Mouse (Mus musculus) gastrocnemius, postnatal 36 days (tissue): ENCODE results near the gene Wfdc1. TPM values are rescaled to one million over a fixed set of nuclear protein-coding genes. Genes with fewer than 3 reads are reported as not detected.

Experiments used
- DNase-seq, 2 experiments: peaks; one replicate each; pipeline ENCODE4 v3.0.0; 2022
- intact Hi-C: fragments of 180-260 bp; cut with DNase I; formaldehyde crosslinking; loops from one replicate; pipeline ENCODE4 v1.15.1; 2025
- total RNA-seq, 2 experiments: library from RNA; stranded (reverse); gene quantifications; 2 replicates each; pipeline ENCODE4 v1.2.3; 2021

Wfdc1 gene
- total RNA-seq, 2 experiments from 2014 or later: 103 to 105 TPM

DNA sequence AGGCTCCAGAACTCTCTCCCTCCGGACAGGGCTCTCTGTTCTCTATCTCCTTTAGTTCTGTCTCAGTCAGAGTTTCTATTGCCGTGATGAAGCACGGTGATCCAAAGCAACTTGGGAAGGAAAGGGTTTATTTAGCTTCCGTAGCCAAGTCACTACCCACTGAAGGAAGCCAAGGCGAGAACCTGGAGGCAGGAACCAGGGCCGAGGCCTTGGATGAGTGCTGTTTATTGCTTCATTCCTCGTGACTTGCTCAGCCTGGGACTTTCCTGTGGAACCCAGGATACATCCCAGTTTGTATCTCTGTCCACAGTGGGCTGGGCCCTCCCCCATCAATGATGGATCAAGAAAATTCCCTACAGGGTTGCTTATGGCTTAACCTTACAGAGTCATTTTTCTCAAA, 29.4 kb upstream of the Wfdc1 start:
- intact Hi-C loops: no loop called here
- DNase-seq: no peak

DNA sequence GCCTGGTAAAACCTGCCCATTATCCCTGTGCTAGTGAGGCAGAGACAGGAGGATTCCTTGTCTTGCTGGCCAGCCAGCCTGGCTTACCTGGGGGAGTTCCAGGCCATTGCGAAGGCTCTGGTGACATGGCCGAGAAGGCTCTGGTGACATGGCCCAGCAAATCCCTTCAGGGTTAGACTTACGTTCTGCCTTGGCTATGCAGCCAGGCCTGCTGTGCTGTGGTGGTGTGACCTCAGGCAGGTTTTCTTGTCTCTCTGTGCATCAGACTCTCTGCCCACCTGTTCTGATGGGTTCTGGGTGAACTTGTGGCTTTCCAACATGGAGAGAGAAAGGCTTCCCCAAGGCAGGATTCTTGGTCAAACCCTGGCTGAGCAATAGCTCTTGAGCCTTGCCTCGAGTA, 28.8 kb upstream of the Wfdc1 start:
- DNase-seq: no peak
- intact Hi-C loops: no loop called here

DNA sequence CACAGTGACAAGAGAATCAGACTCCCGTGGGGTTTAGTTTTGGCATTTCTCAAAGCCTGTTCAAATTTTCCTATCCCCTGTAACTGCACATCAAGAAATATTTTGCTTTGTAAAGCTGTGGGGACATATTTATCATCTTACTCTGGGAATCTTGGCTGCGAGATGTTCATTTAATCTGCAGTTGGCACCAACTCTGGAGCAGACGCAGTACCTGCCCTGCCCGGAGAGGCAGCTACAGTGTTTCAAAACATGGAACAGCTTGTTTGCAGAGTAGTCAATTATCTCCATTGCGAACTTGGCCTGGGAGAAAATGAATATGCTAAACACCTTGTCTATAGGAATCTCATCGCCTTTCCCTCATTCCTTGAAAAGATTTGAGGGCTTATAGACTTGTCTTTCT, 27.9 kb upstream of the Wfdc1 start:
- DNase-seq: no peak

GRCm38 (mm10) chr8:119639798-119640197, 26.4 kb upstream of the Wfdc1 start:
- DNase-seq: no peak
- intact Hi-C loops: no loop called here

More for the DNA sequence above, 27.9 kb upstream of the Wfdc1 start:
- intact Hi-C loops: no loop called here

DNA sequence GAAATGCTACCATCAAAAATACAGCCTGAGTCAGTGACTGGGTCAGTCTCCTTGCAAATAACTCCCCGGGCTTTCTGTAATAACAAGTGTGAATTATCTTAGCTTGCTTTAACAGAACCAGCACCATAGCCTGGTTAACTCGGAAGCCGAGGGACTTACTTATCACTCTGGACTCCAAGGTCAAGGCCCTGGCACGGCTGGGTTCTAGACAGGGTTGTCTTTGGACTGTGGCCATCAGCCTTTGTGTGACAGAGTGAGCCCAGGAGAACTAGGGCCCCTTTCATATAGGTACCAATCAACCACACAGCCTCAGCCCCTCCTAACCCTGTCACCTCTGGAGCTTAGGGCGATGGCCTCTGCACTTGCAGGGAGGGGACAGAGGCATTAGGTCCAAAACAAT, 25.1 kb upstream of the Wfdc1 start:
- no peak for DNase-seq
- intact Hi-C loops: no loop called here

GRCm38 (mm10) chr8:119642960-119643359, 23.2 kb upstream of the Wfdc1 start:
- no peak for DNase-seq
- intact Hi-C loops: no loop called here

- no peak for DNase-seq
- intact Hi-C loops: no loop called here
These were observed 21.7 kb upstream of the Wfdc1 start for GRCm38 (mm10) chr8:119644429-119644960.

DNA sequence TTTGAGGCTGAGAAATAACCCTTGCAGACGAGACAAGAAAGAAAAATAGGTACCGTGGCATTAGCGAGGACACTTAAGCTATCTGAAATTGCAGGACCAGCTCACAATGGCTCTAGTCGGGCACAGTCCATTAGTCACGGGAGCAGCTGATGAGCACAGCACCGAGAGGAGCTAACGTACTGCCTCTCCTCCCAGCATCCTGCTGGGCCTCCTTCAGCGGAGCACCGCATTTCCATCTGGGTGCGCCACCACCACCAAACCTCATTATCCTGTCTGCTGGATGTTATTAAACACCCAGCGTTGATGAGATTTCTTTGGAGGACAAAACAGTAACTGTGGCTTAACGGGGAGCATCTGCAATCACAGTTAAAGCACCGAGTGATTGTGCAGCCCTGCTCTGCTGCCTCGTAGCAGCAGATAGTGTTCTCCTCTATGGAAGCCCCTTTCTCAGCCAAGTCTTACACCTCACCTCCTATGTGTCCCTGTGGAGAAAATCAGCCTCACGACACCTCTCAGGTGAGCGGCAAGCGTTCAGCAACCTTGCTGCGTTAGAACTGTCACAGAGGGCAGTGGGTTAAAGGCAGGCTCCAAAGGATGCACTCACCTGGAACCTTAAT, 21.1 kb upstream of the Wfdc1 start:
- DNase-seq: no peak
- intact Hi-C loops: no loop called here

DNA sequence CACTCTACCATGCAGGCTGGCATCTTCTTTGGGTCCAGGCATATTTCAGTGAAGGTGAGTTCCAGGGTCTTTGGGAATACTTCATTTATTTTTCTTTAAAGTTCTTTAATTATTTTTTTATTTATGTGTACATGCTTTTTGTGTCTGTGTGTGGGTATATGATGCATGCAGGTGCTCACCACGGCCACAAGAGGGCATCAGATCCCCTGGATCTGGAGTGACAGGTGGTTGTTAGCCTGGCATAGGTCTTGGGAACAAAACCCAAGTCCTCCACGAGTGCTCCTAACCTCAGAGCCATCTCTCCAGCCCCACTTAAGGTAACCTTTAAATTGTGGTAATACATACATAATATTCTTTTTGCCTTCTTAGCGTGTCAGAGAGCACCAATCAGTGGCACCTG, 20.0 kb upstream of the Wfdc1 start:
- intact Hi-C loops: no loop called here
- DNase-seq: no peak

GRCm38 (mm10) chr8:119646846-119647245, 19.3 kb upstream of the Wfdc1 start:
- intact Hi-C loops: no loop called here

GRCm38 (mm10) chr8:119651324-119651723, 14.8 kb upstream of the Wfdc1 start:
- no peak for DNase-seq
- intact Hi-C loops: no loop called here

More at GRCm38 (mm10) chr8:119646846-119647245, 19.3 kb upstream of the Wfdc1 start:
- DNase-seq: no peak

DNA sequence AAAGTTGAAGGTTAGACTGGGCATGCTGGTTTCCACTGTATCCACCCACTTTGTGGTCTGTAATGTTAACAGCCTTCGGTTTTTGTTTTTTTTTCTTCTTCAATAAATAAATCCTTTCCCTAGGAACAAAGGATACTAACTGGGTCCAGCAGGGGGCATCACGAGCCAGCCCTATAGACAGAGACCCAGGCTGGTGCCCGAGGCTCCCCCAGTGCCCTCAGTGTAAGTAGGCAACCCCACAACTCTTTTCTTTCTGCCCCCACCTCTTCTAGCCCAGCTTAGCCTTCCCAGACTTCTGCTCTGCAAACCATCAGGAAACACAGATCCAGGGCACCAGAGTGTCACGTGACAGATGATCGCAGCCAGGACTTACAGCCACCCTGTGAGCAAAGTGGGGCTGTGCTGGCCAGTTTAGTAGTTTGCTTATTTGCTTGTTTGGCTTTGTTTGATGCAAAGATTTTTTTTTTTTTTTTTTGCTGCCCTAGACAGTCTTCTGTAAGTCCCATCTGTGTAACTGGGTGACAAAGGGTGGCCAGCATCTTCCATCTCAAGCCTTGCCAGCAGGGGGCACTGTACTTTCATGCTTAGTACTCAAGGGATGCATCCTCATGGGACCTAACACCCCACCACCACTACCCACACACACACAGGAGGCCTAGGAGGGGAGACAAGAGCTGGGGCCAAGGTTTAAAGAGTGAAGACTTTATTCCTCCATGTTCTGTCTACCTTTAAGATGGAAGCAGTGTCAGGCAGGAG, 9.3 kb upstream of the Wfdc1 start:
- intact Hi-C loops: loop anchor here (1.0 kb wide), 1 partner anchor 18 kb away; no protein-coding TSS in a partner anchor
- DNase-seq: peak in 1 of 2 experiments; percentile 52

DNA sequence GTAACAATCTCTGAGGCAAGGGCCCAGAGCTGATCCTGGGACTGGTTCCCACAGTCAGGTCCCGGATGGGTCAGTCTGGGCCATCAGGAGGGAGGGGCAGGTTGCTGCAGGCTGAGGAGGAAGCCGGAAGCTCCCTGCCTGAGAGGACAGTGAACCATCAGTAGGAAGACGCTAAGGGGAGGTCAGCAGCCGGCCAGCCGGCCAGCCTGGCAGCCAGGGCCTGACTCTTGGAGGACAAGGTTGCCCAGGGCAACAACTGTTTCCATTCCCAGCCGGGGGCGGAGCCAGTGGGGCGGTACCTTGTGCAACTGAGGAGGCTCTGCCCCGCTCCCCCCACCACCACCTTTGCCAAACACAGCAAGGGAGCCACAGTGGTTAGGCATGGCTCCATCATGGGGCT, 5.1 kb upstream of the Wfdc1 start:
- DNase-seq: peak; percentile 67 to 78
- intact Hi-C loops: no loop called here

- no peak for DNase-seq
- intact Hi-C loops: no loop called here
These were observed 4.3 kb upstream of the Wfdc1 start for GRCm38 (mm10) chr8:119661892-119662291.

GRCm38 (mm10) chr8:119663440-119663839, 2.7 kb upstream of the Wfdc1 start:
- intact Hi-C loops: no loop called here
- DNase-seq: no peak

GRCm38 (mm10) chr8:119665270-119665669, 895 bp upstream of the Wfdc1 start:
- DNase-seq: peak in 1 of 2 experiments; percentile 17
- intact Hi-C loops: no loop called here

- no peak for DNase-seq
- intact Hi-C loops: no loop called here
These were observed 2.3 kb downstream of the Wfdc1 start for GRCm38 (mm10) chr8:119668447-119668846.

DNA sequence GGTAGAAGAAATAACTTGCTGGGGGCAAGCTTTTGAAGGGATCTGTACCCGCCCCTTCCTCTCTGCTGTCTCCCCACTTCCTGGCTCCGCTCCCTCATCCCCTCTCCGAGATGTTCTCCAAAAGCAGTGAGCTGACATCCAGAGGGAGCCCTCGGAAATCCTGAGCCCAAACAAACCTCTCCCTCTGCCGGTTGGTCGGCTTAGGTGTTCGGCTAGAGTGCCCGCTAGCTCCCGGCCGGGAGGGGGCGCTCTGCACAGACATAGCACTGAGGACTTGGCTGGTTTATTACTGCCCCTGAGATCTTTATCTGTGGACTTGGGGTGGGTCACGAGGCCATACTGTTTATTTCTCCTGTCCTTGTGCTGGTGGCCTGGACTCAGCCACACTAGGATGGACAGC, 3.1 kb downstream of the Wfdc1 start:
- intact Hi-C loops: no loop called here
- DNase-seq: no peak

- DNase-seq: peak in 1 of 2 experiments; percentile 53
- intact Hi-C loops: no loop called here
These were observed 4.4 kb downstream of the Wfdc1 start for GRCm38 (mm10) chr8:119670419-119671091.

GRCm38 (mm10) chr8:119673976-119674555, 7.9 kb downstream of the Wfdc1 start:
- intact Hi-C loops: no loop called here

GRCm38 (mm10) chr8:119675457-119675856, 9.3 kb downstream of the Wfdc1 start:
- intact Hi-C loops: loop anchor here (1.0 to 5.0 kb wide), 2 partner anchors 18 to 228 kb away; partner anchors contain the start of gene Necab2
- no peak for DNase-seq

More at GRCm38 (mm10) chr8:119673976-119674555, 7.9 kb downstream of the Wfdc1 start:
- DNase-seq: no peak
